Mouse (Mus musculus): Measurements from ENCODE around the gene Slc46a2.
A peak's percentile ranks its signal among the peaks of the same experiment; 100 is the strongest.

Gene Slc46a2

DNA sequence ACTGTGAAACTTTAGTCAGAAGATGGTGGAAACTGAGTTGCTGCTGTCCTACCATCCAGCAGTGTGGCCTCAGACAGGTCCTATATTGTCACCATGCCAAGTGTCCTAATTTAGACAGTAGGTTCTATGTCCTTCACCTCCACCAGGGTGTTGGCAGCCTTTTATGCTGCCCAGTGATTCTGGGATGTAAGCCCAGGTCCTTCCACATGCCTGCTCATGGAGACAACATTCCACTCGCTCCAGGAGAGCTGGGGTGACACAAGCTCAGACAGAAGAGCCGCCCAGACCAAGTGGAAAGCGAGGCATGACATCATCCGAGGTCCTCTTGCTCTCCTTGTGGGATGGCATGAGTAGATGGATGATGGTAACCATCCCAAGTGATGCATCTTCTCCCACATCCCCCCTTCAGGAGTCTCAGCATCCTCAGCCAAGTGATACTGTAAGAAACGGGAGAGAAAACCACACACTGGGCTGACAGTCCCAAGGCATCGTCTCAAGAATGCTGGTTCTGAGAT, 24.7 kb downstream of the Slc46a2 start:
- peak; percentile 93 for DNase-seq

DNA sequence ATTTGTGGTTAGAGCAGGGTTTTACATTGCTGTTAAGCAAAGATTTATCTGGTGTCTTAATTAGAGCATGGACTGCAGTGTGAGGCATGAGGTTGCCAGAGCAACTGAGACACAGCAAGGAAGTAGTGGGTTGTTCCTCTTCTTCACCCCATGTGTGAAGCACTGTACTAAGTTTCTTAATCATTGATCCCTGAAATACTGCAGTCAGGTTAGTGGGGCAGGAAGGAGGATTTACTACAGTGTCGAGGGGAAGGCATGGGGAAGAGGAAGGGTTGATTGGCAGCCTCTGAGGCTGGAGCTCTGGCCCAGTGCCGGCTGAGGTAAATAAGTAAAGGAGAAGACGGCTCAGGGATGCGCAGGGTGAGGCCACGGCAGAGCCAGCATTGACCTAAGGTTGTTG, 26.8 kb downstream of the Slc46a2 start:
- DNase-seq = no peak

- no peak for DNase-seq
Observed at GRCm38 (mm10) chr4:59887011-59887410, 27.8 kb downstream of the Slc46a2 start.

DNA sequence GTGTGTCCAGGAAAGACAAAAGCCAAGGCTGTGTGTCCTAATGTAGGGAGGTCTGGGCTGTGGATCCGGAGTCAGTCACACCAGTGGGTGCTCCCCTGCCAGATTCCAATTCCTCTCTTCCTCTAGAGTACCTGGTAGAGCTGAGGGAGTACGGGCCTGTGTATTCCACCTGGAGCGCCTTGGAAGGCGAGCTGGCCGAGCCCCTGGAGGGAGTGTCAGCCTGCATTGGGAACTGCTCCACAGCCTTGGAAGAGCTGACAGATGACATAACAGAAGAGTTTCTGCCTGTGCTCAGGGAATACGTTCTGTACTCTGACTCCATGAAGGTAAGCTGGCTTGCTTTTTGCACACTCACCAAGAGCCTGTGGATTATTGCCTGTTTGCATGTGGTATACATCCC, 28.6 kb downstream of the Slc46a2 start:
- DNase-seq = no peak

- DNase-seq = no peak
Observed at GRCm38 (mm10) chr4:59884136-59884696, 30.6 kb downstream of the Slc46a2 start.

DNA sequence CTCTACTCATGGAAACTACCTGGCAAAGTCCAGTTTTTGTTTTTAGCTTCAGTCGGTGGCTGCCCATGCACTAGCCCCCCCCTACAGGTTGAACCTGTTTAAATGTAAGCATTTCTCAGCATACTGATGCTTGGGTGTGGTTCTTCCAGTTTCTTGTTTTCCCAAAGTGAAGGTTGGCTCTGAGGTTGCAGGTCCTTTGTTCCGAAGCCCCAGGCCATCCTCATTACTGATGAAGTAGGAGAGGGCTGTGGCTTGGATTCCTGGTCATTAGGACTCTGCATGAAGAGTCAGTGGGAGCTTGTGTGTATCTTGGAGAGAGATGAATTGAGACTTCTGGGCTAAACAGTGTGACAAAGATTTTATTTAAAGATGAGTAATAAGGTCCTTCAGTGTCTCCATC, 33.6 kb downstream of the Slc46a2 start:
- DNase-seq = no peak

DNA sequence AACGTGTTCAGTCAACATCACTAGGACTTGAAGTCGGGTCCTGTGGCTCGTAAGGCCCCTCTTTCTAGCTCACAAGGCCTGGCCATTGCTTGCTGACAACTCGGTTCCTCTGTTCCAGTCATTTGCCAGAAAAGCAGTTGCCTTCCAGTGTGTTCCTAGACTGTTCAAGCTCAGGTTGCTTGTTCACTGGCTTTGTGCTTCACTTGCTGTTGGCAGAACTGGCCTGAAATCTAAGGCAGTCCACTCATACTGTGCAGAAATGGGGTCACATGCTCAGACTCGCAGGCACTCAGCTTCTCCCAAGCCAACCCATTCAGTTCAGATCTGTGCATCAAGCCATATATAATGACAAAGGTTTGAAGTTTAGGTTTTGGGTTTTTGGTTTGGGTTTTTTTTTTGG, 34.1 kb downstream of the Slc46a2 start:
- DNase-seq = peak; percentile 66

GRCm38 (mm10) chr4:59879444-59879843, 35.4 kb downstream of the Slc46a2 start:
- no peak for DNase-seq

DNA sequence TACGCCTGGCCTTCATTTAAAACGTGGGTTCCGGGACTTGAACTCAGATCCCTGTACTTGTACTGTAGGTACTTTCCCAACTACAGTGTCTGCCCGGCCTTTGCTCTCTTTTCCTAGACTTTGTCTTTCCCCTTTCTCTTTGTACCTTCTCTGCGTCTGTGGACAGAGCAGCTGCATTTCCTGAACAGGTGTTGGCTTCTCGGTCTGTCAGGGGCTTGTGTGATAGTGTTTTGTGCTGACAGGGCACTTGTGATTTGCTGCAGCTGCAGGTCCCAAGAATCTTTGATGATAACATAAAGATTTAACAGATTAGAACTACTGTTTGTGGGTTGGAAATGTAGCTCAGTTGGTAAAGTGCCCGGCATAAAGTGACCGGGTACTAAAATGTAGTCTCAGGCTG, 36.3 kb downstream of the Slc46a2 start:
- no peak for DNase-seq

GRCm38 (mm10) chr4:59877025-59877424, 37.8 kb downstream of the Slc46a2 start:
- DNase-seq = no peak

DNA sequence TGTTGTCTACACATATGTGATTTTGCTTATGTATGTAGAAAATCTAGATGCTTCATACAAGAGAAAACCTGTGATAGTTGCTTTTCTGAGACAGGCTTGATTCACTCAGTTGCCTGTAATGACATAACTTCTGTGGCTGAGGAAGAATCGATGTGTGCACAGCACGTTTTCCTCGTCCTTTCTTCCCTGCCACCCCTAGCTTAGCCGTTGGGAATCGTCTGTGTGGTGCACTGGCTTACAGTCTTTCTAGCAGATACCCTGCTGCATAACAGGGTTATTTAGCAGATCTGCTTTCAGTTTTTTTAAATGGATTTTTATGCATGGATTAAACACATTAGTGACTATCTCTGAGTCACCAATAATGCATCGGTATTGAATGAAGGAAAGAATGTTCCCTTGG, 38.3 kb downstream of the Slc46a2 start:
- no peak for DNase-seq

DNA sequence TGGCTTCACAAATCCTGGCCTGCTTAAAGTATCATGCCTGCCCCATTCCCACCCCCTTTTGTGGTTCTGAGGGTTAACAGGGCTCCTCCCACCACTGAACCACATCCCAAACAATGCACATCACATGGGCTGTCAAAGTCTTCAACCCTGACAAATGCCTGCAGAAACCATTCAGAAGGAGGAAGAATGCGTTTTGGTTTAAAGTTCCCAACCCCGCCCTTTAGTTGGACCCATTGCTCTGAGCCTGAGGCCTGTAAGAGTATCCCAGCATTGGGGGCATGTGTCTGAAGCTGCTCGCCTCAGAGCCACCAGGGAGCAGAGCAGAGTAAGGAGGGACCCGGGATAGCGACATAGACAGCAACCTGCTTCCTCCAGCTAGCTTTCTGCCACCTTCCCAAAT, 41.0 kb downstream of the Slc46a2 start:
- DNase-seq = no peak

DNA sequence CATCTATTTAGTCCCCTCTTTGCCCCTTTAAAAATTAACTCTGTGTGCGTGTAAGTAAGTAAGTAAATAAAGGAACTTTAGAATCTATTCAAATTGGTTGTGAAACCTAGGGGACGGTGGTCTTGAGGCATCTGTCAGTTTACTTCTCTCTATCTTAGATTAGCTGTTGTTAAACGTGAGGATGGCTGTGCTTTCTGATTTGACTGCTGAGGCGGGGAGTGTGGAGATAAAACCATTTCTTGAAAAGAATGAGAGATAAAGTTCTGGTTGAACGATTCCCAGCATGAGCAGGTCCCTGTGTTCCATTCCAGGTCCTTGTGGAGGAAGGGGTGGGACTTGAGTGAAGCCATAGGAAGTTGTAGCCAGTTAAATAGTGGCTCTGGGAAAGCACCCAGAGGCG, 41.6 kb downstream of the Slc46a2 start:
- DNase-seq = no peak

DNA sequence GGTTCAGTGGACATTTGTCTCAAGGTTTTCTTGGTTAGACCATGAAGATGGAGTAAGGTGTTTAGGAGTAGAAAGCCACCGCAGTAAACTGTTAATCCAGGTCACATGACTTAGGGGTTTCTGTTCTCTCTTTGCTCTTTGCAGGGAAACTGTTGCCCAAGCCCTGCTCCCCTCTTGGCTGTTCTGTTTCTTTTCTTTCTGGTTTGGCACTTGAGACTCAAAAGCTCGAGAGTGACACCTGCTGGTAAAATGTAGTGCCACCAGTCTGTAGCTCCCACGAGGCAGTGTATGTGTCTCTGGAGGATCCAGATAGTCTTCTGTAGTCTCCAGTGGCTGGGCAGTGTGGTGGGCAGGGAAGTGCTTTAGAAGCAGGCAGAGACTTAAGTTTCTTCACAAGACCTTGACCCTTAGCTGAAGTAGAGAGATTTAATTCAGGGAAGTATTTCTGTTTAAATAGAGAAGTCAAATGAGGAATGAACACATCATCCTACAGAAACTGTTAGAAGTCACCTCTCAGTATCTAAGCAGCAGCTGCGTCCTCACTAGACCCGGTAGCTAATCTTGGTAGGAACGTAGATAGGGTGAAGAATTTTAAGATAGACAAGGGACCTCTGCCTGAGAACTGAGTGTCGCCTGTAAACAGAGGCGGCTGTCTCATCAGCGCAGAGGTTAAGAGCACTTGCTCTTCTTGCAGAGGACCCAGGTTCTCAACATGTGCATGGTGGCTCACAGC, 43.8 kb downstream of the Slc46a2 start:
- DNase-seq = peak; percentile 91

DNA sequence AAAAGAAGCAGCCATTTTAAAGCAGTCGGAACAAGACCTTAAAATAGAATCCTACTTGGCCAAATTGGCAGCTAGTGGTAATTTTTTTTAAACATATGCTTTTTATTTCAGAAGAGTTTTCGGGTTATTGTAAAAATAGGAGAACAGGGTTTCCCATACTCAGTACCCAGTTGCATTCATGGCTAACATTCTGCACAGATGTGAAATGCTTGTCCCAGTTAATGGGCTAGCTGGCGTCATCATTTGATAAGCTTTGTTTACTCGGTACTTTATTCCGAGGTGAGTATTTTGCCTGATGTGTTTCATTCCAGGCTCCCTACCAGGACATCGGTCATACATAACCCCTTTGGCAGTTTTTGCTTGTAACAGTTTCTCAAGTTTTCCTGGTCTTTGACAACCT, 44.4 kb downstream of the Slc46a2 start:
- DNase-seq = no peak

DNA sequence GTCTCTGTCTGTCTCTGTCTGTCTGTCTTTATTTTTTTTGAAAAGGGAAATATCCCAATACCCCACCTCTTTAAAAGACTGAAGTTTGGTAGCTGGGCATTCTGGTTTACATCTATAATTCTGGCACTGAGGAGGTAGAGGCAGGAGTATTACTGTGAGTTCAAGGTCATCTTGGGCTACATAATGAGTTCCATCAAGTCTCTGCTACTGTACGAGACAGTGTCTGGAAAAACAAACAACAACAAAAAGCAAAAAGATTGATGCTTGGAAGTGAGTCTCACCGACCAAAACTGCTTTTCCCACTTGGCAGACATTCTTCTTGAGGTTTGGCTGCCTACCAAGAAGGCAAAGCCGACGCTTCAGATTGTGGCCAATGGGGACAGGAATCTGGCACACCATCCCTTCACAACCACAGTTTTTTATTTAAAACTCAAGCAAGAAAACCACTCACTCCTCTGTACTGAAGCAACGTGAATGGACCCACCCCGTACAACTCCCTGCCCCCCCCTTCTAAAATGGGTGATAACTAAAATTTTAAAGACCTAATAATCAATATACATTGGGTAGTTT, 45.3 kb downstream of the Slc46a2 start:
- peak; percentile 74 for DNase-seq

DNA sequence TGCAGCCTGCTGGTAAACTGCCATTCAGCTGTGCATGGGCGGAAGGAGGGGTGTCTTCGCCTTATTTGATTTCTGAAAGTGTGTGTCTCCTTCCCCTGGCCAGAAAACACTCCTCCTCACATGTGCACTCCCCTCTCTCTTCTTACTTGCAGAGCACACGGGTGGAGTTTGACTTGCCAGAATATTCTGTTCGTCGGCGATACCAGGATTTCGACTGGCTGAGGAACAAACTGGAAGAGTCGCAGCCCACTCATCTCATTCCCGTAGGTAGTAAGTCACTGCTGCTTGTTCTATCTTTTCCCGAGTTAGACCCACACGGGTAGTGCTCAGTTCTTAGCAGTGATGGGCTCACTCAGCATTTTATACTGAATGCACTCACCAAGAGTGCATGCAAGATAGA, 46.8 kb downstream of the Slc46a2 start:
- no peak for DNase-seq

DNA sequence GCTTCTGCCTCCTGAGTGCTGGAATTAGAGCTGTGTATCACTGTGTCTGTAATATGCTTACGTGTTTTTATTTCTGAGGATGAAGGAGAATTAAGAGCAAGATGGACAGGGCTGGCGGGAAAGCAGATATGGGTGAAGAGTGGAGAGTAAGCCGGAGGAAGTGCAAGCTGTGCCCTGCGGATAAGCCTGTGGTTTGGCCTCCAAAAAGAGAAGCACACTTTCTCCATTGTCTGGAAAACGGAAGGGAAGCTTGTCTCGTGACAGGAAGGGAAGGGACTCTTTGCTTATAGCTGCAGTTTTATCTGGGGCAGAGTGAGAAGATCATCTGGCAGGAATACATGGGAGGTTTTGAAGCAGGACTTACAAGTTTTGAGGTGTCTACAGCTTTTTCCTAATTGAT, 51.0 kb downstream of the Slc46a2 start:
- DNase-seq = no peak

DNA sequence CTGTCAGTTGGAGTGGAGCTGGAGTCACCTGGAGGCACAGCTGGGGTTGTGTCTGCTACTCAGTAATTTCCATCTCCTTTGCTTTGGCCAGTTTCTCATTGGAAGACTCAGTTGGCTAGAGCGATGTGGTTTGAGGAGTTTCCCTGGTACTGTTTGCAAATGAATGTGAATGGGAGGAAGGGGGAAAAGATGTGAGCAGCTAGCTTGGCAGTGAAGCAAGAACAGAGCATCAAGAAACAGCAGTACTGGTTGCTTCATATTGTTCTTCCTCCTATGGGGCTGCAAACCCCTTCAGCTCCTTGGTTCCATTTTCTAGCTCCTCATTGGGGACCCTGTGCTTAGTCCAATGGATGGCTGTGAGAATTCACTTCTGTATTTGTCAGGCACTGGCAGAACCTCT, 52.5 kb downstream of the Slc46a2 start:
- no peak for DNase-seq

DNA sequence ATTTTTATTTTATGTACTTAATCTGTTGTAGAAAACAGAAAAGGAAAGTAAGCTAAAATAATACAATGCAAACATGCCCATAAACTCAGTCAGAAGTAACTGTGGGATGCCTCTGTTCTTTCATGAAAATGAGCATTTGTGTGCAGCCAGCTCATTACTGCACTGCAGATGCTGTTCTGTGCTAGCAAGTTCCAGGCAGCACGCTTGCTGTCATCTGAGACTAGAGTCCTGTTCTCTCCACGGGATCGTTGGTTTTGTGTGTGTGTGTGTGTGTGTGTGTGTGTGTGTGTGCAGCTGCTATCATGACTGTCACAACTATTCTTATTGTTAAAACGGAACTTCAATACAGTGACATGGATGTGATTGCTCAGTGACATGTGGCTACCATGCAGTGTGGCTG, 53.0 kb downstream of the Slc46a2 start:
- no peak for DNase-seq

DNA sequence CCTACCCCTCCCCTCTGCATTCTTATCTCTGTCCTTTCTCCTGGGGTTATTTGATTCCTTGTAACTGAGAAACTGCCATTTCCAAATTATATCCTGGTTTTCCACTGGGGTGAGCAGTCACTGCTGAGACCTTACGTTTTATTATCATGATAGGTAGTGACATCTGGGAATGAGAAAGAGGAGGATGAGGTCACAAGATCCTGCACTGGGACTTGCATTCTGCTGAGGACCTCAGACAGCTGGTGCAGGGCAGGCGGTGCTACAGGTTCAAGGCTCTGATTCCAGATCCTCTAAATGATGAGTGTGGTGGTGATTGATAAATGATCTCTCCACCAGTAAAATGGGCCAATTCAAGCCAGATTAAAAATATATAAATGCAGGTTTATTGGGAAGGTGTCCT, 54.4 kb downstream of the Slc46a2 start:
- DNase-seq = no peak

DNA sequence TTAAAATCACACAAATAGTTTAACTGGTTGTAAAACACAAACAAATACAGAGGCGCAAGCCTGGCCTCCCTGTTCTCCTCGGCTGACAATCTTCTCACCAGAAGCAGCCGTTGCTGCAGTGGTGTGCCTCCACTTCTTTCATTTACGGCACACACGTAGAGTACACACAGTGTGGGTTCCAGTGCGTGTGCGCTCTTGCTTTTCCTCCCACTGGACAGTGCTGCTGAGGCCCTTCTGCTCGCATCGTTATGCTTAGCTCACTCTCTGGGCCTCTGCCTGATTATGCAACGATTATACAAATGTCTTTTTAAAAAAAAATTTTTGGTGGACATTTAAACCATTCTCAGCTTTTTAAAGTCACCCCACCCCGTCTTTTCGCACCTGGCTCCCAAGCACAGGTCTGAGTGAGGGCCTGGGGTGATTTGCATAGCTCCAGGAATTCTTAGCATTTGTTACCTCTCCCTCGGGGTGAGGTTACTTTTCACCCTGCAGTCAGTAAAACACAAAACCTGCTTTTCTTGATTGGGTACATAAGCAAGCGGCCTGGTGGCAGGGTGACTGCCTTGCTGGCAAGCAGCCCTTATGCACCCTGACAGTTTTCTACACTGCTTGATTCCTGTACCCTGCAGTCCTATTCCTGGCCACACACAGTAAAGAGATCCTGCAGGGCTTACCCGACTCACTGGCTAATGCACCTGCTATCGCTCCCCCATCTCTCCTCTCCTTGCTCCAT, 55.0 kb downstream of the Slc46a2 start:
- DNase-seq = peak; percentile 85
